Mouse (Mus musculus): ENCODE data around the gene Slc23a3. TPM values are rescaled to one million over a fixed set of nuclear protein-coding genes. Genes with fewer than 3 reads are reported as not detected.
A peak's percentile ranks its signal among the peaks of the same experiment; 100 is the strongest.

The Slc23a3 gene
- polyA plus RNA-seq, 1 experiment from 2014 or later: not detected

DNA sequence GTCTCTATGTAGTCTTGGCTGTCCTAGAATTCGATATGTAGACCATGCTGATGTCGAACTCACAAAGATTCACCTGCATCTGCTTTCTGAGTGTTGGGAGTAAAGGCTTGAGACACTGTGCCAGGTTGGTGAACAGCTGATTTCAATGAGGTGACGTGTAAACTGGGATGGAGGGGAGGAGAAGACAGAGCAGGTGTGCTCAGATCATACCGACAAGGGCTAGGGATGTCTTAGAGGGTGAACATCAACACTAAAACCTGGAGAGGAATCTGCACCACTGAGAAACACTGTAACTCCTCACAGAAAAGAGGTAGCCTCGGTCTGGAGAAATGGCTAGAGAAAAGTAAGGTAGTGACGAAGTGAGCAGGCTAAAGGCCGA lies 34.4 kb upstream of the Slc23a3 start:
- Histone ChIP-seq H3K9ac (ENCODE audit: low read depth, low read length) (peak overlapping the region; percentile 52), H3K9me3 (ENCODE audit: control insufficient read depth, low read length) (no peaks in the 10 kb centered on the region), H3K4me2 (replicated peaks; ENCODE audit: low read depth, low read length) (peak overlapping the region; percentile 51), H3K36me3 (ENCODE audit: control insufficient read depth, insufficient read depth, low read length) (0 out of 2 replicates have a peak, but pooled peaks cover 2% of the 10 kb centered on the region), H3K4me3 (ENCODE audit: low read depth, low read length) (peak overlapping the region; percentile 68), H3K27ac (ENCODE audit: low read depth, low read length) (peak overlapping the region; percentile 79; the same call in 1 of the 2 replicates), H3K4me1 (replicated peaks; ENCODE audit: control insufficient read depth, insufficient read depth, low read length) (0 out of 2 replicates have a peak, but pooled peaks cover 4% of the 10 kb centered on the region), H3K27me3 (ENCODE audit: control insufficient read depth, insufficient read depth, low read length) (no peaks in the 10 kb centered on the region)
- ATAC-seq (ENCODE audit: low FRiP score): peak; percentile 49
- WGBS: 10% methylated on average over 7 of the region's 7 CpGs
- DNase-seq (ENCODE audit: low spot score): no peak

DNA sequence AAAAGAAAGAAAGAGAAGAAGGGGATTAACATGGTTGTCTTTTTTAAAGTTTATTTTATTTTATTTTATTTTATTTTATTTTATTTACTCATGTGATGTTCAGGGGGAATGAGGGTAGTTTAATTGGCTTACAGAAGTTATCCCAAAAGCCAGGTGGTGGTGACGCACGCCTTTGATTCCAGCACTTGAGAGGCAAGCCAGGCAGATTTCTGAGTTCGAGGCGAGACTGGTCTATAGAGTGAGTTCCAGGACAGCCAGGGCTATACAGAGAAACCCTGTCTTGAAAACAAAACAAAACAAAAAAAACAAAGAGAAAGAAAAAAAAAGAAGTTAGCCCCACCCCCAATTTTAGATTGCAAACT lies 26.5 kb upstream of the Slc23a3 start:
- ATAC-seq (ENCODE audit: low FRiP score) (no peak), DNase-seq (ENCODE audit: low spot score) (no peak)
- Histone ChIP-seq H3K9me3 (ENCODE audit: control insufficient read depth, low read length) (no peaks in the 10 kb centered on the region), H3K4me1 (replicated peaks; ENCODE audit: control insufficient read depth, insufficient read depth, low read length) (no peaks in the 10 kb centered on the region), H3K9ac (ENCODE audit: low read depth, low read length) (no peak overlapping the region), H3K36me3 (ENCODE audit: control insufficient read depth, insufficient read depth, low read length) (no peaks in the 10 kb centered on the region), H3K27me3 (ENCODE audit: control insufficient read depth, insufficient read depth, low read length) (no peaks in the 10 kb centered on the region), H3K4me2 (replicated peaks; ENCODE audit: low read depth, low read length) (no peak overlapping the region), H3K4me3 (ENCODE audit: low read depth, low read length) (no peak overlapping the region), H3K27ac (ENCODE audit: low read depth, low read length) (no peak overlapping the region)
- WGBS: 79% methylated on average over 4 of the region's 4 CpGs

- Histone ChIP-seq H3K4me2 (replicated peaks; ENCODE audit: low read depth, low read length) (no peak overlapping the region), H3K27me3 (ENCODE audit: control insufficient read depth, insufficient read depth, low read length) (no peaks in the 10 kb centered on the region), H3K9me3 (ENCODE audit: control insufficient read depth, low read length) (no peaks in the 10 kb centered on the region), H3K4me1 (replicated peaks; ENCODE audit: control insufficient read depth, insufficient read depth, low read length) (no peaks in the 10 kb centered on the region), H3K27ac (ENCODE audit: low read depth, low read length) (no peak overlapping the region), H3K4me3 (ENCODE audit: low read depth, low read length) (no peak overlapping the region), H3K9ac (ENCODE audit: low read depth, low read length) (no peak overlapping the region), H3K36me3 (ENCODE audit: control insufficient read depth, insufficient read depth, low read length) (no peaks in the 10 kb centered on the region)
- no peak for ATAC-seq (ENCODE audit: low FRiP score)
- 72% methylated on average over 5 of the region's 5 CpGs for WGBS
- DNase-seq (ENCODE audit: low spot score): no peak
These were observed 26.0 kb upstream of the Slc23a3 start for GRCm38 (mm10) chr1:75159540-75160255.

- H3K27ac ChIP-seq (ENCODE audit: low read depth, low read length): no peak overlapping the region
- ATAC-seq (ENCODE audit: low FRiP score) (no peak), DNase-seq (ENCODE audit: low spot score) (no peak)
- no peak overlapping the region for H3K4me3 ChIP-seq (ENCODE audit: low read depth, low read length)
- H3K4me1 ChIP-seq (replicated peaks; ENCODE audit: control insufficient read depth, insufficient read depth, low read length): no peaks in the 10 kb centered on the region
- H3K36me3 ChIP-seq (ENCODE audit: control insufficient read depth, insufficient read depth, low read length): no peaks in the 10 kb centered on the region
- no peak overlapping the region for H3K9ac ChIP-seq (ENCODE audit: low read depth, low read length)
- H3K9me3 ChIP-seq (ENCODE audit: control insufficient read depth, low read length): no peaks in the 10 kb centered on the region
- no peak overlapping the region for H3K4me2 ChIP-seq (replicated peaks; ENCODE audit: low read depth, low read length)
- no peaks in the 10 kb centered on the region for H3K27me3 ChIP-seq (ENCODE audit: control insufficient read depth, insufficient read depth, low read length)
These were observed 25.3 kb upstream of the Slc23a3 start for GRCm38 (mm10) chr1:75158990-75159389.

DNA sequence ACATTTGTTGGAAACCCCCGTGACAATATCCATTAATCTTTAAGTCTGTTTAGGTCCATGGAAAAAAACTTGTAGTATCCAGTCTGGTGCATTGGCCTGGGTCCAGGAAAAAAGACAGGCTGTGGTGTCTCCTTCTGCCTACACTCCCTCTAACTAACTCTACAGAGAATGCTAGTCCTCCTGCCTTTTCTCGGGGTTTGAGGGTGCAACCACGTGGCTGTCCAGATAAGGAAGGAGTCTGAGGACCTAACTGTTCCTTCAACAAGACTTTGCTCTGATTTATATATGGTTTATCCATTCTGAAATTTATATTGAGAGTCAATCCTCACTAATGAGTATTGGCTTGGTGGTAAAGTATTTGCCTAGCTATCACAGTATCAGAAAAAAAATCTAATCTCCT lies 22.1 kb upstream of the Slc23a3 start:
- Histone ChIP-seq H3K9me3 (ENCODE audit: control insufficient read depth, low read length) (no peaks in the 10 kb centered on the region), H3K4me3 (ENCODE audit: low read depth, low read length) (no peak overlapping the region), H3K4me2 (replicated peaks; ENCODE audit: low read depth, low read length) (no peak overlapping the region), H3K9ac (ENCODE audit: low read depth, low read length) (no peak overlapping the region), H3K27ac (ENCODE audit: low read depth, low read length) (no peak overlapping the region), H3K4me1 (replicated peaks; ENCODE audit: control insufficient read depth, insufficient read depth, low read length) (no peaks in the 10 kb centered on the region), H3K36me3 (ENCODE audit: control insufficient read depth, insufficient read depth, low read length) (no peaks in the 10 kb centered on the region), H3K27me3 (ENCODE audit: control insufficient read depth, insufficient read depth, low read length) (no peaks in the 10 kb centered on the region)
- DNase-seq (ENCODE audit: low spot score) (no peak), ATAC-seq (ENCODE audit: low FRiP score) (no peak)
- WGBS: 74% methylated on average over 3 of the region's 3 CpGs

DNA sequence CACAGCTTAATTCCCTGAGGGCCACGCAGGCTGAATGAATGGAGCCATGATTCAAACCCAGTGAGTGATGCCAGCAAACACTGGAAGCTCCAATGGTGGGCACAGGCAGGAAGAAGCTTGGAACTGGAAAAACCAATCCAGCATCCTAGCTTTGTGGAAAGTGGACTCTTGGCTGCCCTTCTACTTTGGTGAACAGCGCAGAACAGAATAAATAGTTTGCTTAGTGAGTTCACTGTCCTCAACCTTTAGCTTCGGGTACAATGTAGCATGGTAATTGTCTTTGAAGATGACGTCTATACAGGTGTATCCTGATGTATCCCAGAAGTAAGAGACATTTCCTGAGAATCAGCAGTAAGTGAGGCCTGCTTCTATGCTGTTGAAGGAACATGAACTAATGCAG lies 15.0 kb upstream of the Slc23a3 start:
- Histone ChIP-seq H3K27me3 (ENCODE audit: control insufficient read depth, insufficient read depth, low read length) (no peaks in the 10 kb centered on the region), H3K9ac (ENCODE audit: low read depth, low read length) (no peak overlapping the region), H3K4me3 (ENCODE audit: low read depth, low read length) (no peak overlapping the region), H3K36me3 (ENCODE audit: control insufficient read depth, insufficient read depth, low read length) (peaks cover 7% of the 10 kb centered on the region; the same call in 1 of the 2 replicates), H3K9me3 (ENCODE audit: control insufficient read depth, low read length) (no peaks in the 10 kb centered on the region), H3K4me1 (replicated peaks; ENCODE audit: control insufficient read depth, insufficient read depth, low read length) (0 out of 2 replicates have a peak, but pooled peaks cover 5% of the 10 kb centered on the region), H3K27ac (ENCODE audit: low read depth, low read length) (no peak overlapping the region), H3K4me2 (replicated peaks; ENCODE audit: low read depth, low read length) (no peak overlapping the region)
- DNase-seq (ENCODE audit: low spot score) (no peak), ATAC-seq (ENCODE audit: low FRiP score) (no peak)
- 92% methylated on average over 4 of the region's 4 CpGs for WGBS

DNA sequence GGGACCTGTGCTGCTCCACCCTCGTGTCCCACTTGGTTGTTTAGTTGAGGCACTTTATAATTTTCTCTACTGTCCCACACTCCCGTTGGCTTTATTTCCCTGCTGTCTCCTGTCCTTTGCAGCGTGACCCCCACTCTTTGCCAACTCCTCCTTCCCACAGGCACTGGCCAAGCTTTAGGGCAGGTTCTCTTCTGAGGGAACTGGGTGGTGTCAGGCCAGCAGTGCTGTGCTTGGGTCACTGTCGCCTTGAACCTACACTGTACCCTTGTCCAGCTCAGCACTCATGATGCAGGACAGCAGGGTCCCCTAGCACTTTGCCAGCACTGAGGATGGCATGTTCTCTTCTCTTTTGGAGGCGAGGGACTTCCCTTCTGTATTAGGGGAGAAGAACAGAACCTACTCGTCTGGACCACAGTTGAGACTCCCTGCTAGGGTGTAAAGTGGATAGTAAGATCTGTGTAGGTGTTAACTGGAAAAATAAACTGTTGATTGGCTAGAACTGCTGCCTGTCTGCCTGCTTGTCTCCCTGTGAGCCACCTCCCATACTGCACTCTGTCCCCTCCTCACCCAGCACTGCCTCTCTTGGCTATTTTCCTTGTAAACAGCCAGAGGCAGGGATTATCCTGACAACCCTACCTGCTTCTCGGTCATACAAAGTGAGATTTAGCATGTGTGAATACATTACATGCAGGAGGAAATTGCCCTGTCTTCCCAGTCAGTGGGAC lies 13.9 kb upstream of the Slc23a3 start:
- Histone ChIP-seq H3K4me2 (replicated peaks; ENCODE audit: low read depth, low read length) (no peak overlapping the region), H3K27ac (ENCODE audit: low read depth, low read length) (no peak overlapping the region), H3K4me1 (replicated peaks; ENCODE audit: control insufficient read depth, insufficient read depth, low read length) (peaks cover 7% of the 10 kb centered on the region; the same call in 1 of the 2 replicates), H3K27me3 (ENCODE audit: control insufficient read depth, insufficient read depth, low read length) (no peaks in the 10 kb centered on the region), H3K9ac (ENCODE audit: low read depth, low read length) (no peak overlapping the region), H3K36me3 (ENCODE audit: control insufficient read depth, insufficient read depth, low read length) (peaks cover 7% of the 10 kb centered on the region; the same call in 1 of the 2 replicates), H3K9me3 (ENCODE audit: control insufficient read depth, low read length) (no peaks in the 10 kb centered on the region), H3K4me3 (ENCODE audit: low read depth, low read length) (no peak overlapping the region)
- DNase-seq (ENCODE audit: low spot score) (no peak), ATAC-seq (ENCODE audit: low FRiP score) (no peak)
- 85% methylated on average over 7 of the region's 7 CpGs for WGBS

DNA sequence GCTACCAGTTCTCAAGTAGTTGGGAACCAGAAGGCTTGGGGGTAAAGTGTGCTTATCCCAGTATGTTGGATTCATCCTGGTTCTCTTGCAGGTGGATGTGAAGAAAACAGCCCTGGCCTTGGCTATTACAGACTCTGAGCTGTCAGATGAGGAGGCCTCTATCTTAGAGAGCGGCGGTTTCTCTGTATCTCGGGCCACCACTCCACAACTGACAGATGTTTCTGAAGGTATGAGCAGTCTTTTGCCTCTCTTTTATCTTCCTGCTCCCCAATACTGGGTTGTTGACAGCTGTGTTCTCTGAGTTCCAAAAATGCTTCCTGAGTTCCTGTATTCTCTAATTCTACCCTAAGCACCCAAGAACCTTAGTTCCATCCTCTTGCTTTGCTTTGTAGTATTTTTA lies 11.9 kb upstream of the Slc23a3 start:
- no peak overlapping the region for H3K9ac ChIP-seq (ENCODE audit: low read depth, low read length)
- DNase-seq (ENCODE audit: low spot score): no peak
- no peak overlapping the region for H3K4me2 ChIP-seq (replicated peaks; ENCODE audit: low read depth, low read length)
- peaks cover 7% of the 10 kb centered on the region; the same call in 1 of the 2 replicates for H3K36me3 ChIP-seq (ENCODE audit: control insufficient read depth, insufficient read depth, low read length)
- H3K4me3 ChIP-seq (ENCODE audit: low read depth, low read length): no peak overlapping the region
- peaks cover 9% of the 10 kb centered on the region; the same call in 1 of the 2 replicates for H3K4me1 ChIP-seq (replicated peaks; ENCODE audit: control insufficient read depth, insufficient read depth, low read length)
- no peaks in the 10 kb centered on the region for H3K27me3 ChIP-seq (ENCODE audit: control insufficient read depth, insufficient read depth, low read length)
- H3K9me3 ChIP-seq (ENCODE audit: control insufficient read depth, low read length): no peaks in the 10 kb centered on the region
- WGBS: 92% methylated on average over 3 of the region's 3 CpGs
- no peak for ATAC-seq (ENCODE audit: low FRiP score)
- H3K27ac ChIP-seq (ENCODE audit: low read depth, low read length): no peak overlapping the region
